Mouse (Mus musculus): ENCODE measurements at regions not wholly inside any gene's neighbourhood (a gene's known extent, or its start where the extent isn't known, plus 50 kb on each side); places are given as distances from the start of the nearest gene placed in this dataset.
A peak's percentile ranks its signal among the peaks of the same experiment; 100 is the strongest.

DNA sequence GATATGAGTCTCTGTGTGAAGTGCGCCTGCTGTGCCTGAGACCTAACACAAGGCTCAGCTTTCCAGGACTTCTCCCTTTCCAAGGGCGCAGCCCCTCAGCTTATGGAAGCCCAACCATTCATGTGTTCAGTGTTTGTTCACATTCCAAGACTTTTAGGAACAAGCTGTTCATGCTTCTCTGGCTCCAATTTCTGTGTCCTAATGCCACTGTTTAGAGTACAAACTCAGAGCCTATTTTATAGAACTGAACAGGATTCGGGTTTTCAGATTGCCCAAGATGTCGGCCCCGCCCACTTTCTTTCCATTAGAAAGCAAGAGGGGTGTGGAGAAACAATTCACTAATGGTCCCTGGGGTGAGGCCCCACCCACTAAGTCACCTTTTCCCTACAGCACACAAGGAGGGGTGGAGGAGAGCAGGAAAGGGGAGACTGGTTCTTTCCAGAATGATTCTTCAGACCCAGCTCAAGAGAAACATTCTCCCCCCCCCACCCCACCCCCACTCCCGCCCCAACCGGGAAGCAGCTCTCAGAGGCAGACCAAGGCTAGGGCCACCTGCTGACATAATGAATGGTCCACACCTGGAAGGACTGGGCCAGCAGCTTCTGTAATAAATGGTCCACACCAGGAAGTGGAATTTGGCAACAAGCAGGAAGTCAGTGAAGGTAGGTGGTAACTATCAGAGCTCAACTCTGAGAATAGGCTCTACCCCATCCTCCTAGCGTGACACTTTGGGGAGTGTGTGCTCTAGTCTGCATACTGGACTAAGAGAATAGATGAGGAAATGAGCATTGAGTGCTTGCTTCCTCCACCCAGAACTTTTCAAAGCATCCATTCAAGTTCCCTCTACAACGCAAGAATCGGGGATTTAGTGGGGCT lies 120.2 kb upstream of the Zfp648 start:
- DNase-seq, result no peak

DNA sequence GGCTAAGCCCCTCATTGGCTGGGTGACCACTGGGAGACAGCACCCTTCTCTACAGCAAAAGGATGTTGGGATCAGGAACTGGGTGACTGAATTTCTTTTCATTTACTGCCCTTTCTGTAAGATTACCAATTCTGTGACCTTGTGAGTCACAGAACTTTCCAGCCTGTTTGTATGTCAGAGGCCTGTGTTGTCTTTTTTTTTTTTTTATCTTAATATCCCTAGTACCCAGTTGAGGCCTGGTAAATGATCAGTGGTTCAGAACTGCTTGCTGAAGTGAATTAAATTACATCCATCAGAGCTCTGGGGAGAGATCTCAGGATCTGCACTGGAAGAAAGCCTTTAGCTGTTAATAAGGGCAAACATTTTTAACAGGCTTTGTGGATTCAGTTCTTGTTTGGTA lies 114.8 kb upstream of the Zfp648 start:
- DNase-seq, result no peak

DNA sequence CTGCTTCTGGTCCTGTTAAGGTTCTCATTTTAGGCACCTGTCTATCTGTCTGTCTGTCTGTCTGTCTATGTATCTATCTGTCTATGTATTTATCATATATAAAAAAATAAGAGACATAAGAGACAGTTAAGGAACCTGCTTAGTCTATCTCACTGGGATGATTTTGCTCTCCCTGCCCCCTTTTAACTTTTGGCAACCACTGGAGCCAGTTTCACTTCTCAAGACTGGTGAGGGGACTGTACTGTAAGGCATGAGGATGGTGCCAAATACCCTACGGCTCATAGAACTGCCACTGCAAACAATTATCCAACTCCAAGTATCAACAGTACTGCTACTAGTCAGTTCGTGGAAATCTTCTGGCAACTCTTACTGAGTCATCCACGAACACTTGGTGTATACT lies 111.2 kb upstream of the Zfp648 start:
- DNase-seq, result no peak

DNA sequence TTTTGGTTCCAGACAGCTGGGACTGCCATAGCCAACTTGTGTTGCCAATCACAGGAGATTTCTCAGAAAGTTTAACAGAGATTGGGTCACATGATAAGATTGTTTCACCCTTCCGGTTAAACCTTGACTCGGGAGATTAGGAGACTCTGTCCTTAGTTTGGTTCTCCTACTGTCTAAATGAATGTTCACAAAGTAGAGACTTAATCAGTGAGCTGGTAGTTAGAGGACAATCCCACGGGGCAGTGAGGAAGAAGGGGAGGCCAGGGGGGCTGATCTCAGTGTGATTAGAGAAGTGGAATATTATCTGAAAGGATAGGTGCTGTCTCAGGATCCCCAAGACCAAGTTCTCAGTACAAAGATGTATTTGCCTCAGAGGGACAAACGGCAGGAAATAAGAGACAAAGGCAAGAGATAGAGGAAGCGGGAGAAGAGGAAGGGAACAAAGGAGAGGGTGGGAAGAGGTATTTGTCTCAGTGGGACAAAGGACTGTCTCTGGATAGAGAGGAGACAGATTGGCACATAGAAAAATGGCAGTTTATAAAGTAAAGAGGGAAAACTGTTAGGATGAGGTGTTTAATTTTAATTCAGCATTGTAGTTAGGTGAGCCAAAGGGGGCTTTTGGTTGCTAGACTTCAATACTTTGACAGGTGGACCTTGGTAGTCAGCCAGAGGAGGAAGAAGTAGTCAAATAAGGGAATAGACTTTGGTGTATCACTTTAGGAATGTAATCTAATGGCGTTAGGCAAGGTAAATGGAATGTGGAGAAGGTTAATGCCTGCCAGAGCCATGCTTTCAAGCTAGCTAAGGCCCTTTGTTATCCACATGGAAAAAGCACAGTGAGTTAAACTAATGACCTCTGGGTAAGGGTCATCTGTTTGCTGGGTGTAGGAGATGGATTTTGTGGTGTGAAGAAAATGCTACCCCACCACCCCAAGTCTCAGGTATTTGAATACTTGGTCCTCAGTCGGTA lies 110.2 kb upstream of the Zfp648 start:
- no peak for DNase-seq

DNA sequence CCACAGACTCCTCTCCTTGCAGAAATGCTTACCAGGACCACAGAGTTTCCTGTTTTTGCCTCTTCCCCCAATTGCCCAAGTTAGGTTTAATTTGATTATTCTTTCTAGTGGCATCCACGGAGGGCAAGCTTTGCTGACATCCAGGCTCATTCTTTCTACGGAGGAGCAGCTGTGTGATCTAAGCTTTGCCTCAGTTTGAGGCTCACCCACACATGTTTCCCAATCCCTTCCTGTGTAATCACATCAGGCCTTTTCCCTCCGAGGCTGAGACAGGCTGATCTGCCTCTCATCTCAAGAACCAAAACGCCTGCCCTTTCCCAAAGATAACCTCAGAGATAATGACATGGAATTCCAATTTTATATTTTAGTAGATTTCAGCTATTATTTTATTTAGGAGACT lies 107.4 kb upstream of the Zfp648 start:
- DNase-seq, result no peak

DNA sequence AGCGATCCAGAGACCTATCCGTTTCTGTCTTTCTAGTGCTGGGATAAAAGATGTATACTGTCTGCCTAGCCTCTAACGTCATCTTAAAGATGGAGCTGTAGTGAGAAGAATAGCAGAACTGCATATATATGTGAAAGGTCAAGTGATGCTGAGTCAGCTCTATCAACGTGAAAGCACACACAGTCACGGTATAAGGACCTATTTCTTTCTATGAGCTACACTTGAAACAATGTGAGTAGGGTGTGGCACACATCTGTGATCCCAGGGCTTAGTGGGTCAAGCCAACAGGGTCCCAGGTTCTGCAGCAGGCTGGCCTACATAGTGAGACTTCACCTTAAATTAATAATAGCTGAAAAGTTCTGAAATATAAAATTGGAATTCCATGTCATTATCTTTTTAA lies 106.6 kb upstream of the Zfp648 start:
- no peak for DNase-seq

DNA sequence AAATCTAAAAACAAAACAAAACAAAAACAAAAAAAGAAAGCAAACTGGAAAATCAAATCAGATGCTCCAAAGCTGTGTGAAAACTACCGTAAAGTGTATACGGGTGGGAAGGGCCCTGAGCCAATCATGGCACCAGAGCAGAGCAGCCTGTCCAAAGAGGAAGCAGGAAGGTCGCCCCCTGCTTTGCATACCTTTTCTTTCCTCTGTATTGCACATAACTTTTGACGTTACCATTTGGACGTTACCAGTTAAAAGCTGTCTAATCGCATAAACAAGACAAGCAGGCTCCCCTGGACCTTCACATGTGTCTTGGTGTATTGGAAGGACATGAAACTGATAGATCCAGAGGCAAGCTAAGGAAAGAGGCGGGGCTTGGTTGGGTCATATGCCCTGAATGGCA lies 104.9 kb upstream of the Zfp648 start:
- no peak for DNase-seq

DNA sequence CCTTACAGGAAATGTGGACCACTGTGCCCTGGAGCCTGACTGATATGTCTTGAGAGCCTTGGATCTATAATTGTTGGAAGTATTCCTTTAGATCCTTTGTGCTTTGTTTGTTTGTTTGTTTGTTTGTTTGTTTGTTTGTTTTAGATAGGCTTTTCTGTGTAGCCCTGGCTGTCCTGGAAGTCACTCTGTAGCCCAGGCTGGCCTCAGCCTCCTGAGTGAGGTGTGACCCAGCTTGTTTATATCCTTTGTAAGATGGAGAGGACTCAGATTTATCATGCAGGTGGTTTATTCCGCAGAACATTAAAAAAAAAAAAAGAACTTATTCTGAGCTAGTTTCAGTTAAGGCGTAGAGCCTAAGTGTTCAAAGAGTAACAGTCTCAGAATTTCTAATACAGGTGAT lies 104.1 kb upstream of the Zfp648 start:
- no peak for DNase-seq

DNA sequence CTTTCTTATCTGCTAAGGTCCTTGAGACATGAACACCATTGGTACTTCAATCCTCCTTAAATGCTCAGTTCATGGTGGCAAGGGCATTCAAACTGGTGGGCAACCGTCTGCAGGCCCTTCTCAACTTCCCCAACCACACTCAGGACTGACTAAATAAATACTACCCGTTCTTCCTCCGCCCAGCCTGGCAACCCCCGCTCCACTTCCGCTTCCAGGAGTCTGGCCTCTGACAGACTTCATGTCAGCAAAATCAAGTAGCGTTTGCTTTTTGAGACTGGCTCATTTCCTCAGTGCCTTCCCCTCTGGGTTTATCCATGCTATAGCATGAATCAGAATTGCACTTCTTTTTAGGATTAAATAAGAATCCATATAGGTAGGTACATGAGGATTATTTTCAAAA lies 103.3 kb upstream of the Zfp648 start:
- DNase-seq, result no peak

DNA sequence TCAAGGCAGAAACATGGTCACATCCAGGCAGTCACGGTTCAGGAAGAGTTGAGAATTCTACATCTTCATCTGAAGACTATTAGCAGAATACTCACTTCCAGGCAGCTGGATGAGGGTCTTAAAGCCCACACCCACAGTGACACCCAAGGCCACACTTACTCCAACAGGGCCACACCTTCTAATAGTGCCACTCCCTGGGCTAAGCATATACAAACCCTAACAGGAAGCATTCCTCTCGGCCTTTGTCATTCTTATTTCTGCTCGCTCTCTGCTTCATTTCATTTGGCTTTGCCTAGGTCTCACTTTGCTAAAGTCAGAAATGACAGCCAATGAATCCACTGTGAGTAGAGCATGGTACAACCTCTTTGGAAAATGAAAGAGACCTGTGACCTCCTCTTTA lies 100.4 kb upstream of the Zfp648 start:
- DNase-seq, result no peak

DNA sequence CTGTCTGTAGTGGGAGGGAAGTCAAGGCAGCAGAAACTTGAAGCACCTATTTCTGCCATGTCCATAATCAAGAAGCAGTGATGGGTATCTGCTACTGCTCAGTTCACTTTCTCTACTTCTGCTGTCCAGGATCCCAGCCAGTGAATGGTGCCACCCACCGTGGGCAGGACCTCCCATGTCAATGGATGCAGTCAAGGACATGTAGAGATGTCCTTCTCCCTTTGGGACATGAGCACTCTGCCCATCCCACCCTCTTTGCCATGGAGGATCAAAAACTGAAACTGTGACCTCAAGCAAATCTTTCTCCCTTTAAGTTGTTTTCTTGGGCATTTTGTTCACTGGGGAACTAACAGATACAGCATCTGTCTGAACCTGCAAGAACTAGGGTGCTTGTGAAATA lies 99.6 kb upstream of the Zfp648 start:
- DNase-seq, result no peak

DNA sequence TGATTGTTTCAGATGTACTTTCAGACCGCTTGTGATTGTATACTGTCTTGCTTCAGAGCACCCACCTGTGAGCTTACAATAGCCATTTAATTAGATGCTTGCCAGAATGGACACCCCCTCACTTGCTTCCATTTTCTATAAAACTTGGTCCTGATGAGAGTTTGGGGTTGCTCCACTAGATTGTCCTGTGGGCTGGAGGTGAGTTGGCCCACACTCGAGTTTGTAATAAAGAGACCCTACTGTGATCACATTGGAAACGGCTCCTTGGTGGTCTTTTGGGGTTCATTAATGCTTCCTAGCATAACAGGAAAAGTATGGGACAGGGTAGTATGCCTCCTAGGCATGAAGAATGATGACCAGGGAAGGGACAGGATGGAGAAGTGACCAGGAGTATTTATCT lies 98.8 kb upstream of the Zfp648 start:
- DNase-seq, result no peak

DNA sequence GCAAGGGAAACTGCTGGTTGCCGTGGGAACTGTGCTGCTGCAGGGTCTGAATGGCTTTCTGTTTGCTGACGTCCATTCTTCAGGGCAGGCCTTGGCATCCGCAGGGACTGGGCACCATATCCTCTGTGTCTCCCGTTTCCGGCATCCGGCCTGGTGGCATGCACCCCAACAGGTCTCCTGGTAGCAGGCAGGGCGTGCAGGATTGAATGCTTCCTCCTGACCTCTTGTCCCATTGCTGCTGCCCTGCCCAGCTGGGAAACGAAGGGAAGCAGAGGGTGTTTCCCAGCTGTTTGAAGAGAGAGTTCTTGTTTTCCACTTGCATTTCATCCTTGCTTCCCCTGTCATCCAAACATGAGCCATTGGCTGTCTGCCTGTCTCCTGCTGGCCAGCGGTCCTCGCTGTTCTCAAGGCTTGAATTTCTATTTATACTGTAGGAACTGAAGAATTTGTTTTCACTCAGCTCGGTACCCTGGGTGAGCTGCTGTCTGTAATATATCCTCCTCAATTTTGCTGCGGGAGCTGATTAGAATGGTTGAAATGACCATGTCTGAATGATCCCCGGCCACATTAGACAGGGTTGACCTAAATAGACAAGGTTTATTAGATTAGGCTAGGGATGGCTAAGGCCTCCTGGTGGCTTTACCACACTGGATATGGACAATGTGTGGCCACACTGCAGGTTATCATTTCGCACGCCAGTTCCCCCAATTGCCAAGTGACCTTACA lies 98.0 kb upstream of the Zfp648 start:
- DNase-seq, result peak; percentile 62

DNA sequence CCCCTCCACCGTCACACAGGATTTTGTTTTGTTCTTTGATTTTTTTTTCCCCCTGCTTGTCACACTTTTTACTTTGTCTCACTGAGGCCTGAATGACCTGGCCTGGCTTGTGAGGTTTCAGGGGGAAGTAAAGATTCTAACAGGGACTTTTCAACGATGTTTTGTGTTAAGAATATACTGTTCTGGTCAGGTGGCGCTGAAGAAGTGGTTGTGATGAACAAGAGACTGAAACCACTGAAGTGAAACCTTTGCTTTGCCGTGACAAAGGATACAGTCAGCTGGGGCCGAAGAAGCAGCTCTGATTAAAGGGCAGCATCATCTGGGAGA lies 97.4 kb upstream of the Zfp648 start:
- DNase-seq, result no peak

DNA sequence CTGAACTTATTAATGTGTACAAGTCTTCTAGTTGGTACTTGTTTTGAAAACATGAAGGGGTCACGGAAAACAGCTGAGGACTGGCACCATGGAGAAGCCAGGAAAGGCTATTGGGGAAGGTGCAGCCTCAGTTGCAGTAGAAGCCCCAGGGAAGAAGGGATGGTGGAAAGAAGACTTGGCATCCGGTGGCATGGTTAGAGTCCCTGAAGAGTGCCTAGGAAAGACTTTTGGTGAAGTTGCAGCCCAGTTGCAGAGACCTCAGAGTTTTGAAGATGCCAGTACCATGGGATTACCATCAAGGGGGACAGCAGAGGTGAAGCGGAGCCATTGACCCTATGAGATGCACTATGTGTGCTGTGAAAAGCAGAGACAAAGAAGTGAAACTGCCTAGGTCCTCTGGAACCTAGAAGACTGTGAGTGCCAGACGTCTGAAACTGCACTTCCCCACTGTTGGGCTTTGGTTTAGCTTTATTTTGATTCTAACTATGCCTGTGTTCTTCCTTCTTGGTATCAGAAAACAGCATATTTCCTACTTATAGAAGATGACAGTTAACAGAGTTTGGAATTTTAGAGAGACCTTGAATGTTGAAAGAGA lies 96.9 kb upstream of the Zfp648 start:
- DNase-seq, result no peak

DNA sequence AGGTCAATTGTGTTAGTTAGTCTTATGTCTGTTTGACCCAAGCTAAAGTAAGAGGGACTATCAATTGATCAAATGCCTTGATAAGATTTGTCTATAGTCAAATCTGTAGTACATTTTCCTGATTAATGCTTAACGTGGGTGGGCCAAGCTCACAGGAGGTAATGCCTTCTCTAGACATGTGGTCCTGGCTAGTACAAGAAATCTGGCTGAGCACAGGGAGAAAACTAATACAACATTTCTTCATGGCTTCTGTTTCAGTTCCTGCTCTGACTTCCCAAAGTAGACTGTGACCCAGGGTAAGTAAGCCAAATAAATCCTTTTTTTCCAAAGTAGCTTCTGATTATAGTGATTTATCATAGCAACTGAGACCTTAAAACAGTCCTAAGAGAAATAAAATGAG lies 96.2 kb upstream of the Zfp648 start:
- no peak for DNase-seq

DNA sequence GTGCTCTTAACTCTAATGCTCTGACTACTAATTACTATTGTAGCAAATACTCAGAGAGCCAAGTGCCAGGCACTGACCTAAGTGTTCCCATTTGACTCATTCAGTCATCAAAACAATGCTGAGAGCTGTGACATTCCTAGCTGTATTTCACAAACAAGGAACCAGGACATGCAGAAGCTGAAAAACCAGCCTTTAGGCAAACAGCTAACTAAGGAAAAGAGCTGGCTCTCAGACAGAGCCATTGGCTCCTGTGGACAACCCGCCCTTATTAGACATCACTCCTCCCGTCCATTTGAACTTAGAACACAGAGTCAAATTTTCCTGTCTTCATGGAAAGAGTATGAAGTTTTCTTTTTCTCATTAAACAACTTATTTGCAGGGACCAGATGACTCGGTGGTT lies 88.5 kb upstream of the Zfp648 start:
- no peak for DNase-seq

DNA sequence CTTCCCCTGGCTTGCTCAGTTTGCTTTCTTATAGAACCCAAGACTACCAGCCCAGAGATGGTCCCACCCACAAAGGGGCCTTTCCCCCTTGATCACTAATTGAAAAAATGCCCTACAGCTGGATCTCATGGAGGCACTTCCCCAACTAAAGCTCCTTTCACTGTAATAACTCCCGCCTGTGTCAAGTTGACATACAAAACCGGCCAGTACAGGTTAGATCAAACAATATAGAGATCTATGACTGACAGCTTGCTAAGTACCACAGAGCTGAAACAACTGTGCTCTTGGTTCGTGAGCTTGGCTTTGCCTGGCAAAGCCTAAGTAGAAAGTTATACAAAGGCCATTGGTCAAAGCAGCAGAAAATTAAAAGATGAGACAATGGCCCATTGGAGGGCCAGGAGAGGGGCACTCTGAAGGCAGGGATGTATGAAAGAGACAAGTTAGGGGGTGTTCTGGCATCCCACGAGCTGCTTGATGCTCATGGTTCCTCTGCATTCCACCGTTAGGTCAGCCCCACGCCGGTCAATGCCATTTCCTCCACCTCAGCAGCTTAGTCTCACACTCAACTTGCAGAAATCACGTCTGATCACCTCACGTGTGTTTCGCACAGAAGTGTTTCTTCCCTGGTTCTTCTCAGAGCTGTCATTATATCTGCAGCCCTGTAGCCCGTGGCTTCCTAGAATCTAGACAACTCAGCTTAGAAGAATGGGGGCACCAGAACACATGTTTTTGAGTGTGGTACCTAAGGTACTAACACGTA lies 87.5 kb upstream of the Zfp648 start:
- no peak for DNase-seq

DNA sequence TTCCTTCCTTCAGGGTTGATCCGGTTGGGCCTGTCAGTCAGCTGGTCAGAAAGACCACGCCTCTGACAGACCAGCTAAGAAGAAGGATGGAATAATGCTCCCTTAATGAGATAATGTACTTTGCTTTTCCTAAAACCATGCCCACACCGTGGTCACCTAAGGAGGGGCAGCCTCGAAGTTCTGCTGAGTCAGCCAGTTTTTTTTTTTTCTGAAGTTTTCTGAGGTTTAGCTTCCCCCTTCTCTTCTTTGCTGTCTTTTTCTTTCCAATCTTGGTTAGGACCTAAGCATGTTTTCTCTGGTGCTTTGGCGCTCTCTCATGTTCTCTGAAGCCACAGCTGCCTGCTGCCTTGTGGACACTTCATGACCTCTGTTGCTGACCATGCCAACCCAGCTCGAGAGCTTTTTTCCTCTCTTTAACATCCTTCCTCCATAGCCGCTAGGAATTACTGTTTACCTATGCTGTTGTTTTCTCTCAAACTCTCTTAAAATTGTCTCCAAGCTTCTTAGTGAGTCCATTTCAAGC lies 84.7 kb upstream of the Zfp648 start:
- no peak for DNase-seq

DNA sequence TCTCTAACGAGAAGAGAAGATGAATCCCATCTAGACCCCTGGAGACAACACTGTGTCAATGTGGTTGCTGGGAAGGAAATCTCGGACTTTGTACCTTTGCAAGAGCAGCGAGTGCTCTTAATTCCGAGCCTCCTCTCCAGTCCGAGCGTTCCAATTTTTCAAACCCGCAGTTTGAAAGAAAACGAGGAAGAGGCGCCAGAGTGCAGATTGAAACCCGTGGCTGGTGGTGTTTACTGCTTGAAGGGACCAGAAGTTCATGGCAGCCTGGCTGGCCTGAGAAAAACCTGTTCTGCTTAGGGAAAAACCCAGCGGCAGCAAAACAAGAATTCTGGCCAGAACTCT lies 83.7 kb upstream of the Zfp648 start:
- DNase-seq, result peak; percentile 17 to 21

DNA sequence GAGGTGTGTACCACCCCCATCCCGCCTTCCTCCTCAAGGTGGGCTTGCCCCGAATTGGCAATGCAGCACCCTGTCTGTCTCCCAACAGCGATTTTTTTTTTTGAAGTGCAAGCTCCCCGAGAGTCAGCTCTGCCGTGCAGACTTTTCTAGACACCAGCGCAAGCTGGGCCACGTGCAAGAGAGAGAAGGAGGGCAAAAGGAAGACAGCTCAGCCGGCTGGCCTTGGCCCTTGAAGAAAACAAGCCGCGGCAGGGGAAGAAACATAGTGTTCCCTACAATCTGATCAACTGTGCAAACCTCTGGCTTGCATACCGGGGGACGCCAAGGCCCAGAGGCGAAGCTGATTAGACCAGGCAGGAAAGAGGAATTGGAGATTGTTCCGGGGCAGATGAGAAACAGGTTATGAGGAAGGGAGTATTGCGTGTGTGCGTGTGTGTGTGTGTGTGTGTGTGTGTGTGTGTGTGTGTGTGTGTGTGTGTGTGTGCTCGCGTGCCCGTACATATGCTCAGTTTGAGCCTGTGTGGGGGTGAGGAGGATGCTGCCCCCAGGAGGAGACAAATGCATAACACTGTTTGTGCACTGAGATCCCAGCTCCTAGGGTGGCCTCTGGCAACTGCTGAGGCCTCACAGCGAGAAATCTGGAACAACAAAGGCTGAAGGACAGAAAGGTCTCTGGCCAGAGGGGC lies 83.2 kb upstream of the Zfp648 start:
- peak; percentile 34 to 38 for DNase-seq
